Mouse (Mus musculus) heart, postnatal 0 days (tissue): ENCODE results near the gene Slc25a41.

Experiments used
- CTCF ChIP-seq: IDR thresholded peaks from 2 replicates; pipeline ENCODE4 v1.5.1; 2016; ENCODE audit warnings: antibody characterized with exemption, control low read depth, low read depth
- EP300 ChIP-seq: IDR thresholded peaks from 2 replicates; pipeline ENCODE4 v1.6.1; 2016; ENCODE audit warnings: antibody characterized with exemption, low read depth

- no peak for TF ChIP-seq CTCF
- no peak for TF ChIP-seq EP300
Observed at GRCm38 (mm10) chr17:57010911-57011235, 30.6 kb downstream of the Slc25a41 start.
